Mouse (Mus musculus): ENCODE data around the gene Trmt11.

- TF ChIP-seq CTCF (IDR thresholded peaks at IDR 0.05; ENCODE audit: borderline replicate concordance, control insufficient read depth, extremely low read depth, insufficient read depth, low read length, poor library complexity) (no peak), POLR2A (IDR thresholded peaks at IDR 0.05; ENCODE audit: control insufficient read depth, extremely low read depth, insufficient read depth, low read length, poor library complexity) (no peak)
Observed at GRCm38 (mm10) chr10:30627548-30627947, 27.0 kb upstream of the Trmt11 start.

All from thymus, adult 2 months (tissue).